Mouse (Mus musculus) retina, postnatal 7 days (tissue): ENCODE data around the gene Tgm6.

Source experiments
- DNase-seq: peaks from one replicate; pipeline ENCODE4 v3.0.0-alpha.2; 2012; ENCODE audit warnings: low read depth, low spot score

Gene Tgm6

GRCm38 (mm10) chr2:130178706-130179506 lies 66.7 kb downstream of the Tgm6 start, which contains the start of gene Snrpb:
TSS of gene Snrpb (minus strand) at chr2:130179403.
- peak; percentile 89 for DNase-seq

- no peak for DNase-seq
These were observed 67.3 kb downstream of the Tgm6 start for GRCm38 (mm10) chr2:130179507-130180019.

GRCm38 (mm10) chr2:130188391-130188790 lies 76.2 kb downstream of the Tgm6 start:
- no peak for DNase-seq

- DNase-seq, result no peak
These were observed 82.7 kb downstream of the Tgm6 start, which contains the start of gene Tmc2 for GRCm38 (mm10) chr2:130194894-130195293. TSS of gene Tmc2 (plus strand) at chr2:130195194.

- DNase-seq, result no peak
These were observed 88.7 kb downstream of the Tgm6 start for GRCm38 (mm10) chr2:130200961-130201360.
